Mouse (Mus musculus): Measurements from ENCODE around the gene Ephb1.

DNA sequence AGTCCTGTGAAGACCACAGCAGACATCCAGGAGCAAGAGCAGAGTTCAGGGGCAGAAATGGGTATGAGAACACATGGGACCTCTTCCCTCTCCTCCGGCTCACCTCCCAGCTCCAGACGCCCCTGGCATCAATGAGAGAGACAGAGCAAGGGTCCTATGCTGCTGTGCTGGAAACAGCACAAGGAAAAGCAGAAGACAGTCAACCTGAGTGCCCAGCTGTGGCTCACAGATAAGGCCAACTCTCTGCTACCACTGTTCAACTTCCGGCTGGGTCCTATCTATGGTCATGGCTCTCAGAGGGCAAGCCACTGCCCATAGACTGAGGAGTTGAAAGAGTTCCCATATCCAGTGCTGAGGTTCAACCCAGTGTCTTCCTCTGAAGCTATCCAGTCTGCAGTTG, 7.7 kb downstream of the Ephb1 start:
- TF ChIP-seq CTCF (conservative IDR thresholded peaks at IDR 0.05; ENCODE audit: low read length) (no peak), POU5F1 (IDR thresholded peaks at IDR 0.05; ENCODE audit: borderline replicate concordance, low read length) (no peak)

All from E14TG2a.4 (cell line).